Mouse (Mus musculus) induced T-regulatory cell, adult 2 months (primary cell): ENCODE data around the gene Krt7.

Source experiments
- DNase-seq: peaks from one replicate; pipeline ENCODE4 v3.0.0-alpha.2; 2012; ENCODE audit warnings: low read depth

Gene Krt7

GRCm38 (mm10) chr15:101410775-101411174 lies at the start of gene Krt7:
Gene Krt7, plus strand, starts transcription at chr15:101411043.
- no peak for DNase-seq

GRCm38 (mm10) chr15:101362393-101363010 lies 48.3 kb upstream of the Krt7 start:
- no peak for DNase-seq

- DNase-seq: no peak
Measured at GRCm38 (mm10) chr15:101363933-101364332, 46.9 kb upstream of the Krt7 start.

GRCm38 (mm10) chr15:101364425-101364824 lies 46.4 kb upstream of the Krt7 start:
- no peak for DNase-seq

- no peak for DNase-seq
Measured at GRCm38 (mm10) chr15:101364891-101365671, 45.8 kb upstream of the Krt7 start.

GRCm38 (mm10) chr15:101365721-101366120 lies 45.1 kb upstream of the Krt7 start:
- no peak for DNase-seq

- DNase-seq: no peak
Measured at GRCm38 (mm10) chr15:101366482-101366881, 44.4 kb upstream of the Krt7 start.

- DNase-seq: no peak
Measured at GRCm38 (mm10) chr15:101366926-101367325, 43.9 kb upstream of the Krt7 start.

- no peak for DNase-seq
Measured at GRCm38 (mm10) chr15:101367497-101367896, 43.3 kb upstream of the Krt7 start.

- DNase-seq: no peak
Measured at GRCm38 (mm10) chr15:101368015-101368414, 42.8 kb upstream of the Krt7 start.

GRCm38 (mm10) chr15:101368502-101369381 lies 42.1 kb upstream of the Krt7 start:
- no peak for DNase-seq

GRCm38 (mm10) chr15:101369382-101370100 lies 41.3 kb upstream of the Krt7 start:
- DNase-seq: no peak

- no peak for DNase-seq
Measured at GRCm38 (mm10) chr15:101370101-101370911, 40.5 kb upstream of the Krt7 start, which contains the start of gene Krt80. Gene Krt80, minus strand, starts transcription at chr15:101370162.

- no peak for DNase-seq
Measured at GRCm38 (mm10) chr15:101371141-101371985, 39.5 kb upstream of the Krt7 start.

GRCm38 (mm10) chr15:101372131-101372977 lies 38.5 kb upstream of the Krt7 start:
- no peak for DNase-seq

- no peak for DNase-seq
Measured at GRCm38 (mm10) chr15:101373286-101373898, 37.5 kb upstream of the Krt7 start.

- DNase-seq: no peak
Measured at GRCm38 (mm10) chr15:101374879-101375278, 36.0 kb upstream of the Krt7 start.

- no peak for DNase-seq
Measured at GRCm38 (mm10) chr15:101375956-101376775, 34.7 kb upstream of the Krt7 start.
